Mouse (Mus musculus) heart, postnatal 4 days (tissue): ENCODE results near the gene Zfp639. TPM values are rescaled to one million over a fixed set of nuclear protein-coding genes. Genes with fewer than 3 reads are reported as not detected.

ENCODE experiments used
- DNase-seq: peaks from one replicate; pipeline ENCODE4 v3.0.0; 2021
- total RNA-seq, 2 experiments: library from RNA; stranded (reverse); gene quantifications; 2 replicates each; pipeline ENCODE4 v1.2.3; 2021

Gene Zfp639
- 10 to 100 TPM; 27.7 to 33.3 TPM for total RNA-seq

DNA sequence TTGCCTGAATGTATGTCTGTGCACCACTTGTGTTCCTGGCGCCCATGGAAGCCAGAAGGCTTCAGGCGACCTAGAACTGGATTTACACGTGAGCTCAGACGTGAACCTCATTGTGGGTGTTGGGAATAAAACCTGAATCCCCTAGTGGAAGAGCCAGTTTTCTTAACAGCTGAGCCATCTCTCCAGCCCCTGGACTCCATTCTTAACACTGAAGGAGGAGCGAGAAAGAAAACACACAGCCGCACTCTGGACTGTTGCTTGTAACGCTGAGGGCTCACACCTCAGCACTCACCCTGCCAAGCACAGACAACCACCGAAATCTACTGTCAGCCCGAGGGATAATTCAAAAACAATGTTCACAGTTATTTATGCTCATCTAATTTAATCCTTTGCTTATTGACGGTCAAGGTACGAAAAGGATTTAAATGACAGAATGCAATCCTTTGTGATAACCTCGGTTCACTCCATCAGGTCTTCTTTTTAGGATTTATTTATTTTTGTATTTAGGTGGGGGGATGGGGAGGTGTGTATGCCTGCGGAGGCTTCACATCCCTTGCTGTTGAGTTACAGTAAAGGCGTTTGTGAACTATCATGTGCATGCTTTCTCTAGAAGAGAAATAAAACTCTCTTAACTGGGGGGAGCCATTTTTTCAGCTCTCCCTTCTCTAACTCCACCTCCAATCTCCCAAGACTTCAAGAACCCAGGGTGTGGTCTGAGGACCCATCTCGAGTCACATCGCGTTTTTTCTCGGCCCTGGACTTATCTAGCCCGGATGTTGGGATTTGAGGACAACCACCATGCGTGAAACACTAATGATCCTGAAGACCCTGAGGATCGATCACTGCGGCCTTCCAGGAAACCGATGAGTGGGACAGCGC is at the start of gene Zfp639:
Gene Zfp639 (plus strand): TSS at position 764 of the 879 bp plus-strand sequence.
- no peak for DNase-seq

DNA sequence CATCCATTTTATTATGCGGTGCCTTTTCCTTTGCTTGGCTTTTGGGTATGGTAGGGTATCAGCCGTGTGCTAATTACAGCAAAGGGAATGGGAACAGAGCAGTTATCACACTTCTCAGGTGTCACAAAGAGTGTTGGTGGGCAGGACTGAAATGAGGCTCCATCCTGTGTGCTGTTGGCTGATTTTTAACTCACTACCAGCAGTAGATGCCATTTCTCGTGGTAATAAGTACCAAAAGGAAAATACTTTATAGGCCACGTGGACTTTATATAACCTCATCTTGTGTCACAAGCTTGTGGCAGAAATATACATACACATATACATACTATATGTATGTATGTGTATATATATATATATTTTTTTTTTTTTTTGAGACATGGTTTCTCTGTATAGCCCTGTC is 42.7 kb upstream of the Zfp639 start:
- no peak for DNase-seq

DNA sequence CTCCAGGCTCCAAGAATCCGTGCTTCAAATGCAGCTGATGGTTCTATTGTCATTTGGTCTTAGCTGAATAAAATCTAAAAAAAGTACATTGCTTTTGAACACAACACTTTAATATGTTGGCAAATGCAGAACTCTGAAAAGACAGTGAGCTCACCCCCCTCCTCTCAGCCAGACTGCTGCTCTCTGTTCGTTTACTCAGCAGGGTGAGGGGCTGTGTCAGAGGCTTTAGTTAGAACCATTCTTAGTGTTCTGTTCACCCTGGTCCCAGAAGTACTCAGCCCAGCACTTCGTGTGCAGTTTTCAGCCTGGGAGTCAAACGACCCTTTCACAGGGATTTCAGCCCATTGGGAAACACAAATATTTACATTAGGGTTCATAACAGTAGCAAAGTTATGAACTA is 41.6 kb upstream of the Zfp639 start:
- DNase-seq: no peak

DNA sequence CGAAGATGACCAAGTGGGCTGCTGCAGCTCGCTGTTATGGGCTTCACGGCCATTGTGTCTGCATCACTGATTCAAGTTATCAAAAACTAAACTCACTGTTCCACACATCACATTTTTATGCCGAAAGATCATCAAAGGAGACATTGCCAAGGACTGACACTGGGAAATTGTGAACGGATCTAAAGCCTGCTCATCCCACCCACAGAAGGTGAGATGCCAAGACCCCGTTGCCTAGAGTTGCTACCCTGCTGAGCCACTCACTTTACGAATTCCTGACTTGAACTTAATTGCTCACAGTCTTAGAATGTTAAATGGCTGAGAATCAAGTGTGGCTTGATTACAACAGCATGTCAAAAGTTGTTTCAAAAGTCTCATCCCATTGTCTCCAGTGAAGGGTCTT is 39.6 kb upstream of the Zfp639 start:
- no peak for DNase-seq

DNA sequence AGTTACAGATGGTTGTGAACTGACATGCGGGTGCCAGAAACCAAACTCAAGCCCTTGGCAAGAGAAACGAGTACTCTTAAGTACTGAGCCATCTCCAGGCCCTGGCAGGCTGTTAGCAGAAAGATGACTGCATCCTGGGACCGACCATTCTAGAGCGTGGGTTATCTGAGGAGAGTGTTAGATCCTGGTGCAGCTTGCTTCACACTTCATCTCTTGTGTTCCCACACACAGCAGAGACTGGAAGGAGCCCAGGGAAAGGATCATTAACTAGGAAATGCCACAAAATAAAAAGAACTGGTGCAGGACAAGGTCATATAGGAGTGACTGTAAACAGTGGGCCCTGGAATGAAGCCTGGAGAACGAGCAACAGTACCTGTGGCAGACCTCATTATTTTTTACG is 39.0 kb upstream of the Zfp639 start:
- DNase-seq: peak; percentile 12

DNA sequence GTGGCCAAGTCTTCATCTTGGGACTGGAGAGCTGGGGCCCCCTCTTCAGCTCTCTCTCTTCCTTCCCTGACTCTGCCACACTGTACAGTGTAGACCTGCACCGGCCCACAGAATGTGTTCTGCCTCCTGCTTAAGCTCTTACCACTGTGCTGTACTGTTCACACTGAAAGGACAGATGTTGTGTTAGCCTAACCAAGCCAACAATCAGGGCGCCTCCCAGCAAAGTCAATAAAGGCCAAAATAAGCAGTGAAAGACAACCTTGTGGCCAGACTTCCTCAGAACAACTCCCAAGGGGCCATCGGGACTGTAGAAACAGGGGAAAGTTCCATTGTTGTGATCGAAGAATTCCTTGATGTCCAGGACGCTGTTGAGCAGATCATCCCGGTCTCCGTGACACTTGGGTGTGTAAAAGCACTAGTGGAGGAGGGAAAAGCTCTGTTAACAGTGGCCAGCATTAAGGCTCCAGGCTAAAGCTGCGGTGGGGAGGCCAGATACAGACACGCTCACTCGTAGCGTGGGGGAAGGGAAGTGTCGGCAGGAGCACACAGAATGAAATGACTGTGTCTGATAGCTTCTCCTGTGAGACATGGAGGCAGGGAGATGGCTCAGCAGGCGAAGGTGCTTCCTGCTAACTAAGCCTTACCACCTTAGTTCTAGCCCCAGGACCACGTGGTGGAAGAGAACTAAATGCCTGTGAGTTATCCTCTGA is 37.7 kb upstream of the Zfp639 start:
- peak; percentile 51 for DNase-seq

DNA sequence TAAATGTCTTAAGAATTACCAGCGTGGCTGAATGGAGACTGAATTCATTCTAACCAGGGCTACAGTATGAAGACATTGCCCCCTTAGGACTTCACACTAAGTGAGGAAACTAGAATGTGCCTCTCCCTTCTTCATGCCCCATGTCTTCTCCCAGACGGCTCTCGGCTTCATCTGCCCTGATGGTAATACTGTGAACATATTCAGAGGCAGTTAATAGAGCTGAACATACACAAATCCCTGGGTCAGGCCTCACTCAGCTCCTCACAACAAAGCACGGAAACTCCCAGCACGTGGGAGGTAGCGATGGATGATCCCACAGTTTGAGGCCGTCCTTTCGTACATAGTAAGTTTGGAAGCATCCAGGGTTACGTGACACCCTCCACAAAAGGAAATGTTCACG is 36.9 kb upstream of the Zfp639 start:
- DNase-seq: no peak

DNA sequence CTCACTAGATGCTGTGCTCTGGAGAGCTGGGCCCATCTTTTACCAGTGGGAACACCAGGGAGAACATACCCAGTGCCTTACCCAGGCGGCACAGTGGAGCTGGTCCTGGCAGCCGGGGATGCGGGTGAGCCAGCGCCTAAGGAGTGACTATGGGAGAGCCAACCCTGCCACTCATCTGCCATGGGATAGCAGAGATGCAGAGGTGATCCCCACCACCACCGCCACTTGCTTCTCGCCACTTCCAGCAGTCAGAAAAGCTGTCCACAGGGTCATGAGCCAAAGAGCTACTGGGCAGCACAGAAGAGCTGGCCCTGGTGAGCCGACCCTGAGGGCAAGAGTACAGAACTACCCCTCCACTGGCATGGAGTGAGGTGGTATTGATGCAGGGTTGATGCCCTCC is 30.1 kb upstream of the Zfp639 start:
- no peak for DNase-seq

DNA sequence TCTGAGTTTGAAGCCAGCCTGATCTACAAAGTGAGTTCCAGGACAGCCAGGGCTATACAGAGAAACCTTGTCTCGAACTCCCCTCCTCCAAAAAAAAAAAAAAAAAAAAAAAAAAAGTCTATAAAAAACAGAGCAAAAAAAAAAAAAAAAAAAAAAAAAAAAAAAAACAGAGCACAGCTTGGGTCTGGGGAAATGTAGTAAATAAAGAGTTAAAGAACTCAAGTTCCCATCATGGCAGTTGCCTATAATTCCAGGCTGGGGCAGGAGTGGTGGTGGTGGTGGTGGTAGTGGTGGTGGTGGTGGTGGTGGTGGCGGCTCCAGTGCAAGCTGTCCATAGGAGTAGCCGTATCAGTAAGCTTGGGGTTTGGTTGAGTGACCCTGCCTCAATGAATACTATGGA is 27.0 kb upstream of the Zfp639 start:
- DNase-seq: no peak

DNA sequence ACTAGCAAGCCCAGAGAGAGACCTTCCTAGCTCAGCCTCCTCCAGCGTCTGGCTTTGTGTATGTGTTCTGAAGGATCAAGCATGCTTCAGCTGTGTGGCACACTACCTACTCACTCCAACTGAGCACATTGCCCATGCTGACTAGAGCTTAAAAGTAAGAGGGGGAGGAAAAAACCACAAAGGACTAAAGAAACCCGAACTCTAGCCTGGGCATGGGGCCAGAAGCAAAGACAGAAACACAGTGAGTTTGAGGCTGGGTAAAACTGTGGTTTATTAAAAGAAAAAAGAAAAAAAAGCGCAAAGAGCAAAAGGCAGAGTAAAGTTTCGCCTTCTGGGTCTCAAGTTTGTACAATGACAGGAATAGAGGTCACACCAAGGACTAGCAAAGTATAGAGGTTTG is 23.5 kb upstream of the Zfp639 start:
- DNase-seq: no peak

DNA sequence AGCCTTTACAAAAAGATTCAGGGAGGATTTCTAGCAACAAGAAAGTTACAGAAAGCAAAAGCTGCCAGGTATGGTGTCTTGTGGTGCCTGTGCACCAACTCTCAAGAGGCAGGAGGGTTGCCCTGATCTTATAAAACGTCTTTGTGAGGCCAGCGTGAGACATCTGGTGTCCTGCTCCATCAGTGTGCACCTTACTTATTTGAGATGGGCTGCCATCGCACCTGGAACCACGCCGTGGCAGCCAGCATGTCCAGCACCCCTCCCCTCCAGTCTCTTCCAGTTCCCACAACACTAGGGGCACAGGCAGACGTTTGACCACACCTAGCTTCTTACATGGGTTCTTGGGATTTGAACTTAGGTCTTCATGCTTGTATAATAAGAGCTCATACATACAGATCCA is 21.9 kb upstream of the Zfp639 start:
- no peak for DNase-seq

DNA sequence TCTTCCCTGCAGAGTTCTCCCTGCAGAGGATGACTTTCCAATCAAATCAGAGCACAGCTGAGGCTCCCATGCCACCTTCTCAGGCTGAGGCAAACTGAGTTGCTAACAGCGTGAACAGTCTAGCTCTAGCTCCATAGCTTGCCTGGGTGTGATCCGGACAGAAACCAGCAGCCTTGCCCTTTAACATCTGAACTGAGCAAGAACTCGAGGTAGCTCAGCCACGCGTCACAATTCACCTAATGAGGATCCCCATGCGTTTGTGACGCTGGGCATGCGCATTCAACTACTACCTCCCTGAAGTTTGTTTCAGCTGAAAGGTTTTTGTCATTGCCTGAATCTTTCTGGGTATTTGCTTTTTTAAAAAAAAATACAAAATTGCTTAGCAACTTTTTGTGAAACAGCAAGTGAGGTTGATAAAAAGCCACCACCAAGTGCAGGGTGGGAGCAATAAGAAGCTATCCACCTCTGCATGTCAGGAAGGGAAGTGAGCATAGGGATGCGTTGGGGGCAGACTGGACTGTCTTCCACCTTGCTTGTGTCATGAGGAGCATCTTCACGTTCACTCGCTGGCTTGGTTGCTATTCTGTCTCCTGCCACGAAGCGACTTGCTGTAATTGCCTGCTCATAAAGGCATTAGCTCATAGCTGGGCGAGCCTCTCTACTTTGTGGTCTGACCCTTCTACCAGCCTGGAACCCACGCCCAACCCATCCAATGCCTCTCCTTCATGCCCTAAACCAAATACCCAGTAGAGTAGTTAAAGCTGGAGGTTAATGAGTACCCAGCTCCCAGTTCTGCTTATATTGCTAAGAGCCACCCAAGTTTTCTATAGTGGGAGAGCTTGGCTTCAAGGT is 19.8 kb upstream of the Zfp639 start:
- DNase-seq: no peak

DNA sequence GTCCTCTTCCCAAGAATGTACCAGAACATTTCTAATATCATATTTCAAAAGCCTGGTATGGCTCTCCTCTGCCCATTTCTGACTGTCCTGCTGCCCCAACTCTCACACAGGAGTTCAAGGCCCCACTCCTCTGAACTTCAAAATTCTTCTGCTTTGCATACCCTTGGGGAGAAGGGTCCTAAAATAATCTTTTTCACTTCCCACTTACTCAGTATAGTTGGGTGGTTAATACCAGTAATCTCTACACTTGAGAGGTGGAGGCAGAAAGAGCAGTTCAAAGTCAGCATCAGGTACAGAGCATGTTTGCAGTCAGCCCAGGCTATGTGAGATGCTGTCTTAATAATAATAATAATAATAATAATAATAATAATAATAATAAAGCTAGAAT is 19.1 kb upstream of the Zfp639 start:
- DNase-seq: no peak

DNA sequence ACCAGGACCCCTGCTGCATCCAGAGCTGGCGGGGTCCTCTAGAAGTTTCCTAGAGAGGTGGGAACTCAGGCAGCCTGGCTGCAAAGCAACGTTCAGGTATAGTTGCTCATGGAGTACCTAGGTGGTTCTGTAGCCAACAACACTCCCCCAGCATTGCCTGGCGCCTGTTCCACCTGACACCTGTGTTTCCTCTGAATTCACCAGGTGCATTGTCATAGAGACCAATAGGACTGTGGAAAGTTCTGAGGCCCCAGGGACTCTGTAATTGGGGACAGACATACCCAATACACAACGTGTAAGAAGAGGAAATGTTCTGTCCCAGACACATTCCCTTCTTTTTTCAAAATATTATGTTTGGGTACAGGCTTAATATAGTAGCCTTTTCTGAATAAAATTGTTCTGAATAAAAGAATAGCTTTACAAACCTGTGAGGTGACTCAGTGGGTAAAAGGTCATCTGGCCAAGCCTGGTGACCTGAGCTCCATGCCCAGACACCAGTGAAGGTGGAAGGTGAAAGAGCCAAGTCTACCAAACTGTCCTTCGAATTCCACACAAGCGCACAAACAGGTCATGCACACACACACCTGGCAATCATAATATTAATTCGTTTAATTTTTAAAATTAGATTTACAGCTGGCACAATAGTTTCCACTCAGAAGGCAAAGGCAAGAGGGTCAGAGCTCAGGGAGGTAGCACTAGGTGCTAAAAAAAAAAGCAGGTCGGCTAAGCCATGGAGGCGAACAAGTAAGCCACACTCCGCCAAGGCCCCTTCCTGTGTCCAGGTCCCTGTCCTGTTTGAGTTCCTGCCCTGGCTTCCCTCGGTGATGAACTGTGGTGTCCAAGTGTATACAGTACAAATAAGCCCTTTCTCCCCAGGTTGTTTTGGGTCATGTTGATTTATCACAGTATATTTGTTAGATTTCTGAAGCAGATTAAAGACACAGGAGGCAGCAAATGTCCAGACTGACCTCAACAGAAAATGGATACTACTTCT is 17.7 kb upstream of the Zfp639 start, which contains the start of gene Kcnmb3:
Gene Kcnmb3 (minus strand): TSS at position 135 of the 994 bp plus-strand sequence.
- no peak for DNase-seq

DNA sequence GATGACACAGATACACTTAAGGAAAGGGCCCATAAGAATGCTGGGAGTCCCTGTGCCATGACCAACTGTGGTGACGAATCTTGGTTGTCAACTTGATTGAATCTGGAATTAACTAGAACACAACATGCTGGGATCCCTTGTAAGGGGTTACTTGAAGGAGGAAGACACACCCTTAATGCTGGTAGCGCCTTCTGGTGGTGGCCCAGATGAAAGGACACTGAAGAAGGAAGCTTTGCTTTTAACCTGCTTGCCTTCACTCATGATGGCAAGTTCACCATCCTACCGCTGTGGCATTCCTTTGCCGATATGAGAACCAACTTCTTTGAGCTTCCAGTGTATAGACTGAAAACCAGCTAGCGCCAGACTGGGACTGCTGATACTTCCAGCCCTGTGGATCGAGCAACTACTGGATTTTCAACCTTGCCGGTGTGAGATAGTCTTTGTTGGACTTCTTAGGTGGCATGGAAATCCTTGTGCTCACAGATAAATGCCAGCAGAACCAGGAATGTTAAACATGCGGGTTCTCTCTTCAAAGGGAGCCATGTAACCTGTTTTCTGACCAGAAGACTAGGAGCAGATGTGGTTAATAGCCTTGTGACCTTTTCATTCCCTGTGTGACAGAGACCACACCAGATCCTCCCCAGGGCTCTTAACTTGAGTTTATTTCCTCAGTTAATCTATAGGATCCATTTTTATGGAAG is 15.5 kb upstream of the Zfp639 start:
- DNase-seq: peak; percentile 18

DNA sequence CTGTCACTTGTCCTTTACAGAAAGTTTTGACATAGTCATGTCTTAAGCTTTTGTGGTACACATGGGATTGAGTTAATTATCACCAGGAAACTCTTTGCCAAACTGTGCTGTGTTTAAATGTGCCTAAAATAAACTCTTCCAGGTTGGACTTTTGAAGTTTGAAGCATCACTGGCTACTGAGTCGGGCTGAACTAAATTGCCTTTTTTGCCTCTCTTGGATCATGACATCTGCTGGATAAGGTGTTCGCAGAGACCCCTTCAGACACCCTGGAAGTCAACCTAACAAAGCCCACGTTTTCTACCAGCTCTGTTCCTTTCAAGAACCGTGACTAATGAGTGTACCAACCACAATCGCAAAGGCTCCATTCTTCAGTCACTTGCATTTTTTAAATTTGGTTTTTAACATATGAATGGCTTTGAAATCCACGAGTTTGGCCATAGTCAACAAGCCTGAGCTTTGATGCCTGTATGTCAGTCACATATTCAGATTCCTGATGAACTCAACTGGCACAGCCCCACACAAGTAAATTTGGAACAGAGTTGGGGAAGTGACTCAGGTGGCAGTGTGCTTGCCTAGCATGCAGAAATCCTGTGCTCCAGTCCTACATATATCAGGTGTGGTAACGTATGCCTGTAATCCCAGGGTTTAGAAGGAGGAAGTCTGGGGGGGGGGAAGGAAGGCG is 14.8 kb upstream of the Zfp639 start:
- DNase-seq: no peak

DNA sequence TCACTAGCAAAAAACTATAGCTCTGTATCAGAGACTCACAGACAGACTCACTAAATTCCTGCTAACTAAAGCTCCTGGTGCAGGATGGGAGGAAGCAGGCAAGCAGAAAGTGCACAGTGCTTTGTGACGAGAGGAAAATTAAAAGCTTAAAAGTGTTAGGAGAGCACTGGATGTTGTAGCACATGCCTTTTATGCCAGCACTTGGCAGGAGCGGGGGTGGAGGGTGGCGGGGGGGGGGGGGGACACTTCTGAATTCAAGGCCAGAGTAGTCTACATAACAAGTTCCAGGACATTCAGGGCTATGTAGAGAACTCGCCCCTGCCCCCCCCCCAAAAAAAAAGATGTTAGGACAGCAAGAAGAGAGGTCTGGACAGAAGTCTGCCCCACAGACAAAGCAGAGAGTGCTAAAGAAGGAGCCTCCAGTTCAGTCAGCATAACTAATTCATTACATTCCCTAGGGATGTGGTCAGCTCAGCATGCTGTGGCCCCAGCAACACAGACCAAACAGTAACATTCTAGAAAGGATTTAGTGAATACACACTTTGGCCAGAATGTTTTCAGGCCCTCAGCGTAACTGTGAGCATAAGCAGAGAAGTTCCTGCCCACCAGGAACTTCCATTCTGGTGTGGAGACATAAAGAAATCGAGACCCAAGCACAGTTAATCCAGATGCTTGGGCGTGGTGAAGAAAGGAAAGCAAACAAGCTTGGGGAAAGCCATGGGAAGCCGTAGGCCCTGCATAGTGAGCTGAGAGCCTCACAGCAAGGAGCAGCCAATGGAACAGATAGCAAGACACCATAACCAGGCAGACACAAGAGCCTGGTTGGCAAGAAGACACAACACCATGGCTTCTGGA is 14.0 kb upstream of the Zfp639 start:
- no peak for DNase-seq

DNA sequence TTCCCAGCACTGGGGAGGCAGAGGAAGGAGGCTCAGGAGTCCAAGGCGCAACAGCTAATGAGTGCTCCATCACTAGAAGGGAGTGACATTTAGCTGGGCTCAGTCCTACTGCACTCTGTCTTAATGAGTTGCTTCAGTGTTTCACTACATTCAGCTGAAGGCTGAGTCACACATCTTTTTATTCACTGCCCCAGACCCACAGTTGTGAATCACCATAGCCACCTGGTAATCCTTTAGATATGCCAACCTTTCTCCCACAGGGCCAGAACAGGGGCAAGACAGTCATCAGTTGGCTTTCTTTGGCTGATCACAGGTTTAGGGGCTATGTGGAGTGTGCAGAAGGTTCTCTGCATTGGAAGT is 13.4 kb upstream of the Zfp639 start:
- DNase-seq: no peak

DNA sequence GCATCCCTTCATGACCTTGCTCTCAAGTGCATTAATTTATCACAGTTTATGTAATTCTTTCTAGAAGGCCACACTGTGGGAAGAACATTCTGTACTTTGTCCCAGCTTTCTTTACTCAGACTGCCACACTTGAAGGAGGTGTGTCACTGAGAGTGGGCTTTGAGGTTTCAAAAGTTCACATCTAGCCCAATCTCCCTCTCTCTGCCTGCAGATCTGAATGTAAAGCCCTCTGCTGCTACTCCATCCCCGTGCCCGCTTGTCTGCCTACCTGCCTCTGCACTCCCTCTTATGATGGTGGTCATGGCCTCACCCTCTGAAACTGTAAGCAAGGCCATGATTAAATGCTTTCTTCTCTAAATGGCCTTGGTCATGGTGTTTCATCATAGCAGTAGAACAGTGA is 9.7 kb upstream of the Zfp639 start:
- no peak for DNase-seq

DNA sequence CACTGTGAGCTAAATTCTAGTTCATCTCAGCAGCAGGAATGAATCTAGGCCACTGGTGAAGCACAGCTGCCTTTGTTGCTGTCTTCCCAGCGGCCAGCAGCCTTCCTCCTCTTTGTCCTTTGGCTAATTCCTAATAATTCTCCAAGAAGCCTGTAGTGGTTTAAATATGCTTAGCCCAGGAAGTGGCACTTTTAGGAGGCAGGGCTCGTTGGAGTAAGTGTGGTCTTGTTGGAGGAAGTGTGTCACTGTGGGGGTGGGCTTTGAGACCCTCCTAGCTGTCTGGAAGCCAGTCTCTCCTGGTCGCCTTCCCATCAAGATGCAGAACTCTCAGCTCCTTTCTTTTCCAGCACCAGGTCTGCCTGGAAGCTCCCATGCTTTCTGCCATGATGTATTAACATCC is 4.2 kb upstream of the Zfp639 start:
- DNase-seq: no peak
